10 mouse cellular contexts compared by ENCODE assay signal in the genomic region with DNA sequence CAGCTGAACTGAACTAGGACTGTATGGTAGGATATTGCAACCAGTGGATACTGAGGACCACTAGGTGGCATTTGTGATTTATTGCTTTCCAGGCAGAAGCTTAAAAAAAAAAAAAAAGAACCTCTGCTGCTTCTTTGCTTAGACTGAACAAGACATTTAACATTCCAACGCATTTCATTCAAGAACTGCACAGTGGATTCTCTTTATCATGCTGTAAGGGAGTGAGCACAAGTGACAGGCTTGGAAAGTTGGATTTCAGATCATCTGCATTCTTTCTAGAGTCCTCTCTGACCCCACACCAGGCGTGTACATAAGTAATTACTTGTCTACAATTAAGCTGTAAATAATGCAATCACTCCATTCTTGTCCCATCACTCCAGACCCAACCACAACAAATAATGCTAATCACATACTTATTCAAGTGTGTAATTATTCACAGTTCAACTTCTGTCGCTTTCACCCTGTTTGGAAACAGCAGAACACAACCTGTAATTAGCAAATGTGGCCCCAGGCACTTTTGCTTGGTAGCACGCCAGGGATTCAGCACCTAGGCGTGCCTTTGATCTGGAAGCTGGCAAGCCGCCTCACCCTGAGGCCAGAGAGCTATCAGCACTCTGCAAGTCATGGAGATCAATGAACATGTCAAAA.
DNase-seq lines count a peak whose midpoint lies in the region; ATAC-seq and TF ChIP-seq lines count a peak whose summit lies in the region.
"Had no signal": no experiment of that assay in that cellular context is flagged by ENCODE, and none has a peak within 500 bp of the region (broad histone marks: within the 10 kb centered on the region; RNA-seq: fewer than 3 reads in every experiment).

No protein-coding gene starts in this region.

- H3K27me3 ChIP-seq in forebrain, embryonic 15.5 days: peaks cover 37% of the 10 kb centered on the region
- no peaks in the 10 kb centered on the region for H3K27me3 ChIP-seq in neural tube, embryonic 14.5 days (ENCODE audit: control insufficient read depth, insufficient read depth, low read length)
- H3K27me3 ChIP-seq: limb, embryonic 15.5 days; stomach, embryonic 15.5 days had no signal

- no peaks in the 10 kb centered on the region for H3K9me3 ChIP-seq in forebrain, embryonic 15.5 days
- no peaks in the 10 kb centered on the region for H3K9me3 ChIP-seq in neural tube, embryonic 14.5 days (ENCODE audit: control insufficient read depth, low read length)
- H3K9me3 ChIP-seq: limb, embryonic 15.5 days; stomach, embryonic 15.5 days had no signal

- peak; percentile 90 for ATAC-seq in forebrain, embryonic 15.5 days (replicated peaks)
- peak; percentile 89 for ATAC-seq in neural tube, embryonic 14.5 days (ENCODE audit: low read depth)
- no peak for ATAC-seq in erythroblast, adult 5-6 weeks (replicated peaks; ENCODE audit: low FRiP score, poor library complexity, severe bottlenecking)

- 2% methylated on average over 6 of the region's 6 CpGs for WGBS in forebrain, embryonic 15.5 days
- WGBS in neural tube, embryonic 14.5 days: 2% methylated on average over 6 of the region's 6 CpGs
- WGBS in lung, adult 2 months: 28% methylated on average over 6 of the region's 6 CpGs

- H3K4me3 ChIP-seq in forebrain, embryonic 15.5 days: no peak overlapping the region
- H3K4me3 ChIP-seq in neural tube, embryonic 14.5 days (ENCODE audit: low read depth, low read length): no peak overlapping the region
- no peak overlapping the region for H3K4me3 ChIP-seq in lung, adult 2 months (replicated peaks; ENCODE audit: extremely low read depth, low read depth, low read length)
- H3K4me3 ChIP-seq: limb, embryonic 15.5 days; stomach, embryonic 15.5 days had no signal

- no peaks in the 10 kb centered on the region for H3K36me3 ChIP-seq in forebrain, embryonic 15.5 days
- no peaks in the 10 kb centered on the region for H3K36me3 ChIP-seq in neural tube, embryonic 14.5 days (ENCODE audit: control insufficient read depth, insufficient read depth, low read length)
- H3K36me3 ChIP-seq: limb, embryonic 15.5 days; stomach, embryonic 15.5 days had no signal

- no peak overlapping the region for H3K27ac ChIP-seq in forebrain, embryonic 15.5 days (replicated peaks)
- H3K27ac ChIP-seq in neural tube, embryonic 14.5 days (ENCODE audit: low read depth, low read length): no peak overlapping the region
- H3K27ac ChIP-seq: limb, embryonic 15.5 days; stomach, embryonic 15.5 days had no signal

- DNase-seq in layer of hippocampus, adult 8-10 months (ENCODE audit: low spot score in 2 of 2): peak; percentile 11 to 19
- no peak for DNase-seq in layer of hippocampus, postnatal 25 days (ENCODE audit: extremely low spot score in 1 of 2, low spot score in 1 of 2)
- peak; percentile 27 for DNase-seq in cerebellum, adult 11 months
- peak; percentile 53 for DNase-seq in kidney, postnatal 10 days
- DNase-seq in lung, adult 2 months: no peak

- no peak for TF ChIP-seq CTCF in lung, adult 2 months (IDR thresholded peaks at IDR 0.05; ENCODE audit: insufficient read depth, low read length)

- H3K9ac ChIP-seq in forebrain, embryonic 15.5 days (replicated peaks): no peak overlapping the region
- no peak overlapping the region for H3K9ac ChIP-seq in neural tube, embryonic 14.5 days (replicated peaks; ENCODE audit: low read depth, low read length)
- H3K9ac ChIP-seq: limb, embryonic 15.5 days; stomach, embryonic 15.5 days had no signal

- H3K4me1 ChIP-seq in forebrain, embryonic 15.5 days: peaks cover 15% of the 10 kb centered on the region
- H3K4me1 ChIP-seq in neural tube, embryonic 14.5 days (ENCODE audit: control insufficient read depth, insufficient read depth, low read length): 0 out of 2 replicates have a peak, but pooled peaks cover 5% of the 10 kb centered on the region
- no peaks in the 10 kb centered on the region for H3K4me1 ChIP-seq in lung, adult 2 months (ENCODE audit: control insufficient read depth, insufficient read depth, low read length)
- H3K4me1 ChIP-seq: limb, embryonic 15.5 days; stomach, embryonic 15.5 days had no signal

- H3K4me2 ChIP-seq in forebrain, embryonic 15.5 days (replicated peaks): no peak overlapping the region
- H3K4me2 ChIP-seq in neural tube, embryonic 14.5 days (ENCODE audit: low read depth, low read length): no peak overlapping the region
- H3K4me2 ChIP-seq: limb, embryonic 15.5 days; stomach, embryonic 15.5 days had no signal

- TF ChIP-seq POLR2A in lung, adult 2 months (IDR thresholded peaks at IDR 0.05; ENCODE audit: borderline replicate concordance, extremely low read depth, low read depth, low read length): no peak

Comparison
In these comparisons a context has a peak if more than half of its experiments do, and no peak if none do; other contexts are left out.
1. DNase-seq: peak in layer of hippocampus, adult 8-10 months (2 of 2), cerebellum, adult 11 months (single experiment) and kidney, postnatal 10 days (single experiment); none in layer of hippocampus, postnatal 25 days (0 of 2) and lung, adult 2 months (single experiment).